Mouse (Mus musculus) erythroblast, embryonic 14.5 days (primary cell): ENCODE results near the gene Iqschfp.

Source experiments
- GATA1 ChIP-seq: IDR thresholded peaks from 2 replicates; pipeline ENCODE4 v1.6.1; 2012; ENCODE audit warnings: low read length, inconsistent platforms, mixed read lengths
- TAL1 ChIP-seq: IDR thresholded peaks from 3 replicates; pipeline ENCODE4 v1.6.1; 2012; ENCODE audit warnings: low read length, inconsistent platforms, mixed read lengths

DNA sequence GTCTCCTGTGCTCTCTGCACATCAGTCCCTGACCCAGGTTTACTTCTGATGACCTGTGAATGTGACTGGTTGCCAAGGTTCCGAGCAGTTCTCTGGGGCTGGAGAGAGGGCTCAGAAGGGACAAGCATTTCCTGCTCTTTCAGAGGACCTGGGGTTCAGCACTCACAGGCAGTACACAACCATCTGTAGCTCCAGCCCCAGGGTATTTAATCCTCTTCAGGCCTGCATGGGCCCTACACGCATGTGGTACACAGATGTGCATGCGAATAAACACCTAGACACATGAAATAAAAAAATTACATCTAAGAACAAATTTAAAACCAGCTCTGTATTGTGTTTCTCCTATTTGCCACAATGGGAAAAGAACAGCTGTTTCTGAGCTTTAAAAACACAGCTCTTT lies 676.1 kb downstream of the Iqschfp start:
- TF ChIP-seq GATA1 (no peak), TAL1 (no peak)
